Mouse (Mus musculus): ENCODE results near the gene Tmem198. TPM values are rescaled to one million over a fixed set of nuclear protein-coding genes. Genes with fewer than 3 reads are reported as not detected.

Gene Tmem198
- polyA plus RNA-seq, 1 experiment from 2014 or later: 0.18 TPM

DNA sequence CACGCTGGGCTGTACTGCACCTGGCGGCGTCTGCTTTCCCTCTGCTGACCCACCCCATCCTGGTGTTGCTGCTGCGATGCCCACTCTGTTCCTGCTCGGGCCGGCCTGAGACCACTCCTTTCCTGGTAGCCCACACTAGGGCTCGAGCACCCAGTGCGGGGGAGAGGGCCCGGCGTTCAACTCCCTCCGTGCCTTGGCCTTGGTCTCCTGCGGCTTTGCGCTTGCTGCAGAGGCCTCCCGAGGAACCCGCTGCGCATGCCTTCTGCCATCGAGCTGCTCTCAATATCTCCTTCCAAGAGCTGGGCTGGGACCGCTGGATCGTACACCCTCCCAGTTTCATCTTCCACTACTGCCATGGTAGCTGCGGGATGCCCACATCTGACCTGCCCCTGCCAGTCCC lies 30.3 kb downstream of the Tmem198 start:
- H3K36me3 ChIP-seq: no peaks in the 10 kb centered on the region
- WGBS (ENCODE audit: insufficient replicate concordance): 40% methylated on average over 20 of the region's 20 CpGs
- no peak overlapping the region for H3K9ac ChIP-seq
- H3K9me3 ChIP-seq (replicated peaks): no peaks in the 10 kb centered on the region
- no peak overlapping the region for H3K27ac ChIP-seq
- no peak overlapping the region for H3K4me2 ChIP-seq
- no peak overlapping the region for H3K4me3 ChIP-seq
- ATAC-seq: no peak
- H3K4me1 ChIP-seq: peaks cover 37% of the 10 kb centered on the region
- peaks cover 71% of the 10 kb centered on the region for H3K27me3 ChIP-seq (replicated peaks)

DNA sequence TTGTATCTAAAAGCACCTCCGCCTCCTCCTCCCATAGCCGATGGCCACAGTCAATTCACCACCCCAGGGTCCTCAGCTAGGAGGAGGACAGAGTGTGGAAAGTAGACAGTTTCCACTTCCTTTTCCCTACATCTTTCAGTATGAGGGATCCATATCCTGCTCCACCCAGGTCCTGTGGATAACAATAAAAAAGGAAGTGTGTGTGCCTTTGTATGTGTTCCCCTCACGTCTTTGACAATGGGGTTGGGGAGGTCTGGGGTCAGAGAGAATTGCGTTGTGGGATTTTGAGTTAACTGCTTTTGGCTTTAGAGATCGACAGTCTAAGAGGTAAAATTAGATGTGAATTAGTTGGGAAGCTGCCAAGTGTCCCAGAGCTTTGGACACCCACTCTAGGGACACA lies 30.8 kb downstream of the Tmem198 start:
- no peak overlapping the region for H3K9ac ChIP-seq
- ATAC-seq: no peak
- peaks cover 37% of the 10 kb centered on the region for H3K4me1 ChIP-seq
- no peak overlapping the region for H3K4me2 ChIP-seq
- whole genome bisulfite sequencing (ENCODE audit: insufficient replicate concordance): 41% methylated on average over 5 of the region's 5 CpGs
- H3K36me3 ChIP-seq: no peaks in the 10 kb centered on the region
- peaks cover 66% of the 10 kb centered on the region for H3K27me3 ChIP-seq (replicated peaks)
- H3K4me3 ChIP-seq: no peak overlapping the region
- no peaks in the 10 kb centered on the region for H3K9me3 ChIP-seq (replicated peaks)
- no peak overlapping the region for H3K27ac ChIP-seq

GRCm38 (mm10) chr1:75511437-75512210 lies 32.3 kb downstream of the Tmem198 start:
- H3K4me2 ChIP-seq: no peak overlapping the region
- H3K27me3 ChIP-seq (replicated peaks): peaks cover 51% of the 10 kb centered on the region
- 43% methylated on average over 4 of the region's 4 CpGs for WGBS (ENCODE audit: insufficient replicate concordance)
- ATAC-seq: no peak
- H3K9ac ChIP-seq: no peak overlapping the region
- H3K9me3 ChIP-seq (replicated peaks): no peaks in the 10 kb centered on the region
- H3K4me1 ChIP-seq: peaks cover 35% of the 10 kb centered on the region
- no peaks in the 10 kb centered on the region for H3K36me3 ChIP-seq
- no peak overlapping the region for H3K4me3 ChIP-seq
- H3K27ac ChIP-seq: peak overlapping the region; percentile 60; the same call in 1 of the 2 replicates

DNA sequence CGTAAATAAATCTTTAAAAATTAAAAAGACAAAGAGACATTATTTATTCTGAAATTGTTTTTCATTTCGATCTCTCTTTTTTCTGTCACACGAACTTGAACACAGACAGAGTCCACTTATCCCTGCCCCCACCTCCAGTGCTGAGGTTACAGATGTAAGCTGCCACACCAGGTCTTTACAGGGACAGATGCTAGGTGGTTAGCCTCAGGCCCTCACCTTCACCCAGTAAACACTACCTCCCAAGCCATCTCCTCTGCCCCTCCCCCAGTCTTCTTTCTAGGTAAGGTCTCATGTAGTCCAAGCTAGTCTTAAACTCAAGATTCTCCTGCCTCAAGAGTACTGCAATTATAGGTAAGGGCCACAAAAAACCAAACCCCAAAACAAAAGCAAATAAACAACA lies 33.2 kb downstream of the Tmem198 start:
- ATAC-seq: no peak
- 69% methylated on average over 3 of the region's 3 CpGs for WGBS (ENCODE audit: insufficient replicate concordance)
- no peaks in the 10 kb centered on the region for H3K36me3 ChIP-seq

GRCm38 (mm10) chr1:75516703-75517380 lies 37.5 kb downstream of the Tmem198 start:
- H3K27ac ChIP-seq: no peak overlapping the region
- H3K27me3 ChIP-seq (replicated peaks): 0 out of 2 replicates have a peak, but pooled peaks cover 2% of the 10 kb centered on the region
- H3K36me3 ChIP-seq: no peaks in the 10 kb centered on the region
- H3K4me1 ChIP-seq: peaks cover 16% of the 10 kb centered on the region
- ATAC-seq: no peak
- H3K9me3 ChIP-seq (replicated peaks): no peaks in the 10 kb centered on the region
- H3K9ac ChIP-seq: no peak overlapping the region
- no peak overlapping the region for H3K4me2 ChIP-seq
- 57% methylated on average over 15 of the region's 15 CpGs for WGBS (ENCODE audit: insufficient replicate concordance)
- H3K4me3 ChIP-seq: no peak overlapping the region

More for the DNA sequence above, 33.2 kb downstream of the Tmem198 start:
- H3K9me3 ChIP-seq (replicated peaks): no peaks in the 10 kb centered on the region
- no peak overlapping the region for H3K4me3 ChIP-seq
- no peak overlapping the region for H3K4me2 ChIP-seq
- peaks cover 42% of the 10 kb centered on the region for H3K27me3 ChIP-seq (replicated peaks)
- H3K9ac ChIP-seq: no peak overlapping the region
- no peak overlapping the region for H3K27ac ChIP-seq
- peaks cover 28% of the 10 kb centered on the region for H3K4me1 ChIP-seq

DNA sequence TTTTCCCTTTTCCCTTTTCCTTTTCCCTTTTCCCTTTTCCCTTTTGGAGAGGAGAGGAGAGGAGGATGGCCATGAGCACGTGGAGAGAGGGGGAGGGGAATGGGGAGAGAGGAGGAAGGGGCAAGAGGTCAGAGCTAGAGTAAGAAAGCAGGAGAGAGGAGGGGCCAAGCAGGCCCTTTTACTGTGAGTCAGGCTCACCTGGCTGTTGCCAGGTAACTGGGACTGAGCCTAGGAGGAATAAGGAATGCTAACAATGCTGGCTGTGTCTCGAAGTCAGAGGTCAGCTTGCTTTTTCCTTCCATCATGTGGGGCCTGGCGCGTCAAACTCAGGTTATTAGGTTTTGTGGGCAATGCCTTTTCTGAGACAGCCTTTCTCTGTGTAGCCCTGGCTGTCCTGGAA lies 38.7 kb downstream of the Tmem198 start:
- no peak overlapping the region for H3K4me3 ChIP-seq
- H3K36me3 ChIP-seq: no peaks in the 10 kb centered on the region
- H3K4me2 ChIP-seq: no peak overlapping the region
- peaks cover 23% of the 10 kb centered on the region for H3K4me1 ChIP-seq
- no peak for ATAC-seq
- WGBS (ENCODE audit: insufficient replicate concordance): 48% methylated on average over 4 of the region's 4 CpGs
- no peak overlapping the region for H3K27ac ChIP-seq
- no peaks in the 10 kb centered on the region for H3K9me3 ChIP-seq (replicated peaks)
- H3K27me3 ChIP-seq (replicated peaks): no peaks in the 10 kb centered on the region
- H3K9ac ChIP-seq: no peak overlapping the region

- no peak for ATAC-seq
- H3K4me3 ChIP-seq: no peak overlapping the region
- H3K9me3 ChIP-seq (replicated peaks): no peaks in the 10 kb centered on the region
- WGBS (ENCODE audit: insufficient replicate concordance): 73% methylated on average over 4 of the region's 4 CpGs
- no peaks in the 10 kb centered on the region for H3K27me3 ChIP-seq (replicated peaks)
- peaks cover 23% of the 10 kb centered on the region for H3K4me1 ChIP-seq
- no peak overlapping the region for H3K4me2 ChIP-seq
- no peak overlapping the region for H3K9ac ChIP-seq
- H3K27ac ChIP-seq: no peak overlapping the region
- H3K36me3 ChIP-seq: no peaks in the 10 kb centered on the region
Observed at GRCm38 (mm10) chr1:75518427-75518826, 39.1 kb downstream of the Tmem198 start.

DNA sequence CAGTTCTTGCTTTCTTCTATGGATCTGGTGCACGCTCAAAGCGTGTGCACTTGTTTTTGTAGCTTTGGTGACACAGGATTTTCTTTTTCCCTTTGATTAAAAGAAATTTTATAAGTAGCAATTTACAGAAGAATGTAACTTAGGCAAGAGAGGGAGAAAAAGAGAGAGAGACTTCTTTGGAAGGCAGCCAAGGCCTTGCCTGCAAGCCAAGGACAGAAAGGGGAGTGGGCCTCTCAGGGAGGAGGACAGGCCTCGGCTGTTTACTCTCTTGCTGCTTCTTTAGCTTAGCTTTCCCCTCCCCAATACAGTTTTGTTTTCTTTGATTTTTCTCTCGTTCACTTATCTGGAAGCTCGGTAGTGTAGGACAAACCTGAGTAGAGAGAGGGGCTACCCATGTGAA lies 40.2 kb downstream of the Tmem198 start:
- no peak overlapping the region for H3K4me3 ChIP-seq
- no peak overlapping the region for H3K27ac ChIP-seq
- no peaks in the 10 kb centered on the region for H3K36me3 ChIP-seq
- WGBS (ENCODE audit: insufficient replicate concordance): 59% methylated on average over 5 of the region's 5 CpGs
- no peaks in the 10 kb centered on the region for H3K27me3 ChIP-seq (replicated peaks)
- peaks cover 23% of the 10 kb centered on the region for H3K4me1 ChIP-seq
- no peaks in the 10 kb centered on the region for H3K9me3 ChIP-seq (replicated peaks)
- H3K9ac ChIP-seq: no peak overlapping the region
- H3K4me2 ChIP-seq: no peak overlapping the region
- no peak for ATAC-seq

- H3K27me3 ChIP-seq (replicated peaks): no peaks in the 10 kb centered on the region
- WGBS (ENCODE audit: insufficient replicate concordance): under 1% methylated on average over 46 of the region's 46 CpGs
- peak within 1 kb of the TSS; percentile 75 for H3K4me2 ChIP-seq
- ATAC-seq: peak; percentile 98
- peaks cover 13% of the 10 kb centered on the region for H3K36me3 ChIP-seq
- H3K4me1 ChIP-seq: peaks cover 20% of the 10 kb centered on the region
- H3K4me3 ChIP-seq: peak within 1 kb of the TSS; percentile 73
- H3K9me3 ChIP-seq (replicated peaks): no peaks in the 10 kb centered on the region
- peak within 1 kb of the TSS; percentile 64 for H3K9ac ChIP-seq
- peak within 1 kb of the TSS; percentile 87 for H3K27ac ChIP-seq
Observed at GRCm38 (mm10) chr1:75521321-75522031, 42.1 kb downstream of the Tmem198 start, which contains the start of gene Stk11ip. Stk11ip (plus strand) TSS chr1:75521529.

- ATAC-seq: no peak
- peaks cover 33% of the 10 kb centered on the region for H3K36me3 ChIP-seq
- H3K27ac ChIP-seq: no peak overlapping the region
- no peak overlapping the region for H3K9ac ChIP-seq
- WGBS (ENCODE audit: insufficient replicate concordance): 68% methylated on average over 7 of the region's 7 CpGs
- no peak overlapping the region for H3K4me2 ChIP-seq
- H3K27me3 ChIP-seq (replicated peaks): no peaks in the 10 kb centered on the region
- H3K9me3 ChIP-seq (replicated peaks): no peaks in the 10 kb centered on the region
- H3K4me3 ChIP-seq: no peak overlapping the region
- peaks cover 20% of the 10 kb centered on the region for H3K4me1 ChIP-seq
Observed at GRCm38 (mm10) chr1:75524679-75525078, 45.3 kb downstream of the Tmem198 start.

GRCm38 (mm10) chr1:75530546-75530945 lies 51.2 kb downstream of the Tmem198 start:
- Histone ChIP-seq H3K27me3 (replicated peaks) (no peaks in the 10 kb centered on the region), H3K27ac (no peak overlapping the region), H3K9me3 (replicated peaks) (no peaks in the 10 kb centered on the region), H3K36me3 (peaks cover 60% of the 10 kb centered on the region), H3K9ac (no peak overlapping the region), H3K4me1 (no peaks in the 10 kb centered on the region), H3K4me3 (no peak overlapping the region), H3K4me2 (no peak overlapping the region)
- ATAC-seq: no peak
- 76% methylated on average over 4 of the region's 4 CpGs for WGBS (ENCODE audit: insufficient replicate concordance)
